Mouse (Mus musculus) stomach, postnatal 0 days (tissue): ENCODE results near the gene Olfr1206.

ENCODE experiments used
- CTCF ChIP-seq: IDR thresholded peaks from 2 replicates; pipeline ENCODE4 v1.5.1; 2016; ENCODE audit warnings: antibody characterized with exemption, low read depth, mild to moderate bottlenecking, moderate library complexity
- EP300 ChIP-seq: optimal IDR thresholded peaks from 2 replicates; pipeline ENCODE3; 2016; ENCODE audit warnings: antibody characterized with exemption

DNA sequence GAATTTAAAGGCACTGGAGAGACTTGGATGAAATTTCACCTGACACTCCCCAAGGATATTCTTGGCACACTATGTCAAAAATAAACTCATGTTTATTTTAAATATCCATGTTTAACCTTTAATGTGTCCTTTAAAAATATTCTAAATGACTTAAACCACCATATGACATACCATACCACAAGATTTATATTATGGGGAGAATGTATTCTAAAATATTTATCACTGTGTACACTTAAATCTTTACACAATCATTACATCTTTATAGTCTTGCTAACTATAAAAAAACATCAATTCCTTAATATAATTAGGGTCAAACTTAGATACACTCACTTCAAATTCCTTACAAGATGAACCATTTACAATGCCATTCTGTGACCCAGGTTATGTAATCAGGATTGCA, 39.2 kb downstream of the Olfr1206 start, which contains the start of gene Olfr1208:
- TF ChIP-seq CTCF (no peak), EP300 (no peak)
